Mouse (Mus musculus): ENCODE measurements around the gene Map3k5. TPM values are rescaled to one million over a fixed set of nuclear protein-coding genes. Genes with fewer than 3 reads are reported as not detected.

Map3k5 gene
- total RNA-seq, 2 experiments from 2014 or later = 47.7 to 48.4 TPM

- no peak for DNase-seq (ENCODE audit: low spot score in 2 of 2)
Measured at GRCm38 (mm10) chr10:20181680-20182399, 247.6 kb downstream of the Map3k5 start.

- no peak for DNase-seq (ENCODE audit: low spot score in 2 of 2)
Measured at GRCm38 (mm10) chr10:20184326-20184725, 250.1 kb downstream of the Map3k5 start.

- no peak for DNase-seq (ENCODE audit: low spot score in 2 of 2)
Measured at GRCm38 (mm10) chr10:20185264-20185663, 251.0 kb downstream of the Map3k5 start.

GRCm38 (mm10) chr10:20185806-20186205 lies 251.5 kb downstream of the Map3k5 start:
- no peak for DNase-seq (ENCODE audit: low spot score in 2 of 2)

- DNase-seq (ENCODE audit: low spot score in 2 of 2) = no peak
Measured at GRCm38 (mm10) chr10:20186800-20187273, 252.6 kb downstream of the Map3k5 start.

GRCm38 (mm10) chr10:20190139-20190747 lies 256.0 kb downstream of the Map3k5 start:
- DNase-seq (ENCODE audit: low spot score in 2 of 2) = no peak

Other genes with a start within 250 kb of the Map3k5 start
- gene Il20ra, start 221.9 kb upstream of the Map3k5 start, total RNA-seq (2021) = under 1 TPM; 0.33 to 0.35 TPM
- gene Slc35d3, start 83.0 kb upstream of the Map3k5 start, total RNA-seq (2021) = 1 to 10 TPM; 2.9 to 3.8 TPM
- gene Pex7, start 26.8 kb upstream of the Map3k5 start, total RNA-seq (2021) = 10 to 100 TPM; 24.5 to 26.1 TPM
- gene Map7, start 214.0 kb downstream of the Map3k5 start, total RNA-seq (2021) = 100 to 1,000 TPM; 107 to 113 TPM

All from left cerebral cortex, adult 18-20 months (tissue).